Mouse (Mus musculus) small intestine, adult 2 months (tissue): ENCODE data around the gene Cgnl1. TPM values are rescaled to one million over a fixed set of nuclear protein-coding genes. Genes with fewer than 3 reads are reported as not detected.

ENCODE experiments used
- H3K27ac ChIP-seq: fragments of 200-500 bp; 2 replicates; pipeline ENCODE4 v1.5.1; 2012; ENCODE audit warnings: low read depth, low read length, control low read depth, inconsistent platforms; ENCODE audit not compliant: insufficient read depth
- H3K27me3 ChIP-seq: fragments of 200-500 bp; 2 replicates; pipeline ENCODE4 v1.6.1; 2012; ENCODE audit warnings: mild to moderate bottlenecking, moderate library complexity, low read length, inconsistent platforms; ENCODE audit not compliant: control insufficient read depth, insufficient read depth
- H3K36me3 ChIP-seq: fragments of 200-500 bp; 2 replicates; pipeline ENCODE4 v1.6.1; 2012; ENCODE audit warnings: mild to moderate bottlenecking, low read length, control low read depth, inconsistent platforms; ENCODE audit not compliant: control insufficient read depth, insufficient read depth
- H3K4me1 ChIP-seq: fragments of 200-500 bp; 2 replicates; pipeline ENCODE4 v1.6.1; 2012; ENCODE audit warnings: low read length, inconsistent platforms, mixed read lengths; ENCODE audit not compliant: control insufficient read depth, insufficient read depth, insufficient read length
- H3K4me3 ChIP-seq: fragments of 200-500 bp; 2 replicates; pipeline ENCODE4 v1.5.1; 2012; ENCODE audit warnings: low read depth, mild to moderate bottlenecking, control low read depth, inconsistent platforms, low read length, moderate library complexity
- CTCF ChIP-seq: fragments of 200-500 bp; IDR thresholded peaks from 2 replicates; pipeline ENCODE4 v1.5.1; 2012; ENCODE audit warnings: low read depth, mild to moderate bottlenecking, control low read depth, inconsistent platforms, low read length, moderate library complexity, mixed read lengths; ENCODE audit not compliant: insufficient replicate concordance, insufficient read length; ENCODE audit errors: extremely low read depth
- POLR2A ChIP-seq: fragments of 200-500 bp; IDR thresholded peaks from 2 replicates; pipeline ENCODE4 v1.6.1; 2012; ENCODE audit warnings: low read depth, mild to moderate bottlenecking, control low read depth, inconsistent platforms, low read length, moderate library complexity
- WGBS: fragments of 180-500 bp; shearing (Covaris S2); methylation state at CpG from one replicate; pipeline ENCODE4 v1.1.7; 2018; 5-methylcytosine and 5-hydroxymethylcytosine counted together
- polyA plus RNA-seq: library from polyadenylated mRNA; depleted of rRNA; stranded (reverse); fragments of >200 nt; gene quantifications from 2 replicates; pipeline ENCODE4 v1.2.3, GENCODE M21; 2012

Gene Cgnl1
- polyA plus RNA-seq, 1 experiment = 1.0 TPM

DNA sequence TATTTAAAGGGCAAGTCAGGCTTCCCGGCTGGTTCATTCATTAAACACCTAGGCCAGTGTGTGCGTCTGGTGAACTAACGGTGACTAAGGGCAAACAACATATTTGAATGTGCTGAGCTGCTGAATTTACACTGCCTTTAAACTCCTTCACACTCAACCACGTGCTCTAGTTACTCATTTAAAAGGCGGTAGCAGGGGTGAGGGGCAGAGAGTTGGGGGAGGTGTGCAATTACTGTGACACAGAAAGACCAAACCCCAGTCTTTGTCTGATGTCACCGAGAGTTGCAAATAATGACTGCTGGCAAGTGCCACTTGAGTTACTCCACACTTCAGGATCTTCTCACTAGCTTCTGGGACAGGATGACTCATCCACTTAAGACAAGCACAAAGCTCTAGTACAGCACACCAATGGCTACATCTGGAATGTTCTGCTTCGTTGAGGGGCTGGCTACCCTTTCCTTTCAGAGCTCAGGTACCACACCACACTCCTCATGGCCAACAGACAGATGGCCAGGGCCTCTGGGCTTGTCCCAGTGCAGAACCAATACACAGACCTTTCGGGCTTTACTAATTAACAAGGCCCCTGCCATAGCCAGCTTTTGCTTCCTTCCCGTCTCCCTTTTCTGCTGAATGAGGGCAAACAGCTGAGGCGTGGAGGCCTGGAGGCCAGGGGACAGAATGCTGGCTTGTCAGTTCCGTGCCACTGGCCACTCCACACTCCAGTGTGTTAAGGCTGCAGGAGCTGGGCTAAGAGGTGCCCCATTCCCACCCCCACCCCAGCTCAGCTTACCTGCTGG, 107.8 kb downstream of the Cgnl1 start:
- Histone ChIP-seq H3K4me1 (peaks cover 12% of the 10 kb centered on the region; the same call in 1 of the 2 replicates), H3K27me3 (no peaks in the 10 kb centered on the region), H3K4me3 (no peak overlapping the region), H3K27ac (no peak overlapping the region), H3K36me3 (no peaks in the 10 kb centered on the region)
- 72% methylated on average over 11 of the region's 11 CpGs for WGBS
- TF ChIP-seq CTCF (no peak), POLR2A (no peak)

DNA sequence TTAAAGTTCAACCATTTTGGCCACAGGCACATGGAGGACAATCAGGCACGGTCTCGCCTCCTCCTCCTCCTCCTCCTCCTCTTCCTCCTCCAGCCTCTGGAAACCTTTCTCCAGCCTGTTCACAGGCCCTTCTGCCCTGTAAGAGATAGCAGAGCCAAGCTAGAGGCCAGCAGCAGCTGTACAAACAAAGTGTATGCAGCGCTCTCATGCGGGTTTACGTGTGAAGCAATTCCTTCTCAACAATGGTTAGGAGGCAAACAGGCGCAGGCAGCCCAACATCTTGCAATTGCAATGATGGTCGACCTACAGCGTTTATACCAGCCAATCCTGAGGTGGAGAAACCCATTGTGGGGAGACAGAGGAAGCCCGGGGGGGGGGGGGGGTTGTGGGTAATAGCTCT, 110.9 kb downstream of the Cgnl1 start:
- WGBS = 17% methylated on average over 9 of the region's 9 CpGs
- Histone ChIP-seq H3K27me3 (no peaks in the 10 kb centered on the region), H3K27ac (no peak overlapping the region), H3K4me1 (peaks cover 6% of the 10 kb centered on the region; the same call in 1 of the 2 replicates), H3K4me3 (no peak overlapping the region), H3K36me3 (no peaks in the 10 kb centered on the region)
- TF ChIP-seq CTCF = no peak
- no peak for TF ChIP-seq POLR2A

DNA sequence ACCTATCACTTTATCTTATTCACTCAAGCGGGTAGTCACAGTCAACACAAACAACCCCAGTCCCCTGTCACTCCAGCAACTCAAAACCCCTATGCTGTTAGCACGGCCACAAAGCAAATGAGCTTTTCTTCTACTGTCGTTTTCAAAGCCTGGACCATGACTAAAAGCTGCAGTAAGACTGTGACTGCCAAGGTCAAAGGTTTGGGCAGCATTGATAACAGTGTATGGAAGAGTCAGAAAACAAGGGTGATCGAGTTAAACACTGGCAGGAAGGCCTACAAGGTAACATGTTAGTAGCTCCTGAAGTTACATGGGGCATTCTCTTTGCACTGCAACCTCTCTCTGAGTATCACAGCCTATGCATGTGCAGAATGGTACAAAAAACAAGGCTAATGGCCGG, 111.7 kb downstream of the Cgnl1 start:
- WGBS = 51% methylated on average over 5 of the region's 5 CpGs
- H3K4me1 ChIP-seq = peaks cover 6% of the 10 kb centered on the region; the same call in 1 of the 2 replicates
- no peaks in the 10 kb centered on the region for H3K36me3 ChIP-seq
- no peaks in the 10 kb centered on the region for H3K27me3 ChIP-seq
- no peak overlapping the region for H3K27ac ChIP-seq
- no peak overlapping the region for H3K4me3 ChIP-seq
- TF ChIP-seq POLR2A = no peak
- TF ChIP-seq CTCF = no peak

DNA sequence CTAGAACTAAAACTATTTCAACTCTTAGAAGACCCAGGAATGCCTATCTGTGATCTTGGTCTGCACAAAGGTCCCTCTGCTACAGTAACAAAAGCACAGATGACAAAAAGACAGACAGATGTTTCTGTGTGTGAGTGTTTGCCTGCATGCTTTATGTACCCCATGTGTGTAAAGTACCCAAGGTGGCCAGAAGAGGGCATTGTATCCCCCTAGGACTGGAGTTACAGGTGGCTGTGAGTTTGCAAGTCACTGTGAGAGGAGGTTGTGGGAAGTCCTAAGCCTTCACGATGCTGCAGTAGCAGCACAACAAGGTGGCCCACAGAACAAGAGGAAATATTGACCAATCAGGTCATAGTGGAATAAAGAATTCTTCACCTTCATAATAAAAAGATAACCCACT, 114.2 kb downstream of the Cgnl1 start:
- Histone ChIP-seq H3K27ac (no peak overlapping the region), H3K27me3 (no peaks in the 10 kb centered on the region), H3K4me3 (no peak overlapping the region), H3K36me3 (no peaks in the 10 kb centered on the region), H3K4me1 (peaks cover 6% of the 10 kb centered on the region; the same call in 1 of the 2 replicates)
- TF ChIP-seq CTCF = no peak
- no peak for TF ChIP-seq POLR2A
- WGBS = 95% methylated on average over 1 of the region's 1 CpGs

DNA sequence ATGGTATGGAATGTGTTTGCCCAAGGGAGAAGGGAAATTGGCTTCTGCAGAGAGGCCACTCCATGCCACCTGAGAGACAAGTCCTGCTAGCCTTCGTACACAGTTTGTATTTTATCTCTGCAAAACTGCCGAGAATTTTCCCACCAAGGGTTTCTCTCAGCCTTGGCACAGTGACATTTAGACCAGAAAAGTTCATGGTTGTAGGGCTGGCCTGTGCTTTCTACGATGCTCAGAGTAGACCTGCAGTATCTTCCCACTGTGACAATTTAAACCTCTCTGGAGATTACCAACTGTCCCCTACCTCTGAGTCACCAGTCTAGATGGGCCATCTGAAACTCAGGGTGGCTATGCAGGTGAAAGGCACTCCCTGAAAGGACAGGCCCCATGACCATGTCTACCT, 116.5 kb downstream of the Cgnl1 start:
- TF ChIP-seq POLR2A (no peak), CTCF (no peak)
- Histone ChIP-seq H3K4me1 (peaks cover 1% of the 10 kb centered on the region; the same call in 1 of the 2 replicates), H3K27me3 (no peaks in the 10 kb centered on the region), H3K27ac (no peak overlapping the region), H3K36me3 (no peaks in the 10 kb centered on the region), H3K4me3 (no peak overlapping the region)
- 78% methylated on average over 3 of the region's 3 CpGs for WGBS

DNA sequence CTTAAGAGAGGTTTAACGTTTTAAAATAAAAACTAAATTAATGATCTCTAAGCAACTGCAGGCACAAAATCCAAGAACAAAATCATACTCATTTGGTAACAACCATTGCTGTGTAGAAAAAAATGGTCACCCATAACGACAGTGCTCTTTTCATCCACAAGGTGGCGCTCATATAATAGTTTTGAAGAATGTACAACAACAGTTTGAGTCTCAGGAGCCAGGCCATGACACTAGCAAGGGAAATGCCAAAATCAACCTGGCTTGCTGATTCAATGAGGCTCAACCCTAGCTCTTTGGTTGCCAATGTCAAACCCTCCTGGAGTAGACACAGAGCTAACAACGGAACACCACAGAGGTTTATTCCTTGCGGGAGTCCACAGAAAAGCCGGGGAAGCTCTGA, 125.3 kb downstream of the Cgnl1 start:
- H3K27ac ChIP-seq = no peak overlapping the region
- no peaks in the 10 kb centered on the region for H3K36me3 ChIP-seq
- H3K4me3 ChIP-seq = no peak overlapping the region
- H3K4me1 ChIP-seq = no peaks in the 10 kb centered on the region
- TF ChIP-seq POLR2A (no peak), CTCF (peak; percentile 21; the same call in 1 of the 2 replicates)
- 41% methylated on average over 6 of the region's 6 CpGs for WGBS
- no peaks in the 10 kb centered on the region for H3K27me3 ChIP-seq

DNA sequence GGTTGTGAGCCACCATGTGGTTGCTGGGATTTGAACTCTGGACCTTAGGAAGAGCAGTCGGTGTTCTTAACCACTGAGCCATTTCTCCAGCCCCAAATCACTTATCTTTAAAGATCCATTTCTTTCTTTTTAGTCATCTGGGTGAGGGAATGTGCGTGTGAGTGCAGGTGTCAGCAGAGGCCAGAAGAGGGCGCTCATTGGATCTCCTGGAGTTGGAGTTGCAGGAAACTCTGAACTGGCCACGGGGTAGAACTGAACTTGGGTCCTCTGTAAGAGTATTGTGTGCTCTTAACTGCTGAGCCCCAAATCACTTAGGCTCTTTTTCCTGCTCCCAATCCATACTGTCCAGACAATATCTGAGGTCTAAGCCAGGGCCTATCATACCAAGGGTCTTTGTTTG, 127.8 kb downstream of the Cgnl1 start:
- no peaks in the 10 kb centered on the region for H3K36me3 ChIP-seq
- TF ChIP-seq CTCF = no peak
- TF ChIP-seq POLR2A = no peak
- no peak overlapping the region for H3K27ac ChIP-seq
- H3K27me3 ChIP-seq = no peaks in the 10 kb centered on the region
- H3K4me1 ChIP-seq = no peaks in the 10 kb centered on the region
- H3K4me3 ChIP-seq = no peak overlapping the region
- 90% methylated on average over 4 of the region's 4 CpGs for WGBS
